In genomic region chr5:30870131-30870406, GRCm38 (mm10) we compare ENCODE assay signal across 7 mouse cellular contexts. TPM values are rescaled to one million over a fixed set of nuclear protein-coding genes. Genes with fewer than 3 reads are reported as not detected.
A peak's percentile ranks its signal among the peaks of the same experiment; 100 is the strongest.
DNase-seq lines count a peak whose midpoint lies in the region; ATAC-seq and TF ChIP-seq lines count a peak whose summit lies in the region.

No protein-coding gene starts in this region.

- H3K27ac ChIP-seq in lung, embryonic 14.5 days (ENCODE audit: low read depth), result peak overlapping the region; percentile 33; the same call in 1 of the 2 replicates
- no peak overlapping the region for H3K27ac ChIP-seq in embryonic fibroblast, embryonic 13.5 days (ENCODE audit: insufficient read depth, low read length)
- H3K27ac ChIP-seq in limb, embryonic 10.5 days, result peak overlapping the region; percentile 92
- H3K27ac ChIP-seq in neural tube, embryonic 15.5 days (replicated peaks), result peak overlapping the region; percentile 81

- ATAC-seq in lung, embryonic 14.5 days (ENCODE audit: insufficient read depth), result no peak
- no peak; the same call in 1 of the 2 replicates for ATAC-seq in neural tube, embryonic 15.5 days (ENCODE audit: low FRiP score)

- H3K27me3 ChIP-seq in lung, embryonic 14.5 days (ENCODE audit: insufficient read depth, low read length), result no peaks in the 10 kb centered on the region
- H3K27me3 ChIP-seq in limb, embryonic 10.5 days (ENCODE audit: low read depth, poor library complexity, severe bottlenecking), result no peaks in the 10 kb centered on the region
- H3K27me3 ChIP-seq in neural tube, embryonic 15.5 days (replicated peaks), result no peaks in the 10 kb centered on the region

- no peak for TF ChIP-seq CTCF in lung, embryonic 14.5 days (IDR thresholded peaks at IDR 0.05; ENCODE audit: low read depth)
- TF ChIP-seq CTCF in embryonic fibroblast, embryonic 13.5 days (IDR thresholded peaks at IDR 0.05; ENCODE audit: borderline replicate concordance, insufficient read depth, low read length), result no peak

- peak overlapping the region; percentile 92 for H3K9ac ChIP-seq in lung, embryonic 14.5 days
- H3K9ac ChIP-seq in neural tube, embryonic 15.5 days (replicated peaks), result peak overlapping the region; percentile 96

- no peak for DNase-seq in lung, embryonic 14.5 days
- no peak for DNase-seq in lung, adult 18-20 months
- DNase-seq in limb, embryonic 10.5 days (ENCODE audit: low spot score), result no peak
- DNase-seq in MN1 (ENCODE audit: low spot score), result no peak
- no peak for DNase-seq in frontal cortex, postnatal 14 days (ENCODE audit: low spot score in 2 of 2)

- H3K4me2 ChIP-seq in lung, embryonic 14.5 days, result peak overlapping the region; percentile 82
- peak overlapping the region; percentile 72 for H3K4me2 ChIP-seq in neural tube, embryonic 15.5 days

- 11% methylated on average over 2 of the region's 2 CpGs for WGBS in lung, embryonic 14.5 days
- WGBS in limb, embryonic 10.5 days, result 29% methylated on average over 2 of the region's 2 CpGs
- WGBS in neural tube, embryonic 15.5 days, result 30% methylated on average over 2 of the region's 2 CpGs

- peak overlapping the region; percentile 94 for H3K4me3 ChIP-seq in lung, embryonic 14.5 days (ENCODE audit: low read depth, low read length)
- H3K4me3 ChIP-seq in embryonic fibroblast, embryonic 13.5 days (ENCODE audit: insufficient read depth, low read length), result peak overlapping the region; percentile 99
- H3K4me3 ChIP-seq in limb, embryonic 10.5 days, result peak overlapping the region; percentile 92
- H3K4me3 ChIP-seq in neural tube, embryonic 15.5 days (replicated peaks), result peak overlapping the region; percentile 86

- peaks cover 44% of the 10 kb centered on the region for H3K36me3 ChIP-seq in lung, embryonic 14.5 days (ENCODE audit: insufficient read depth)
- H3K36me3 ChIP-seq in limb, embryonic 10.5 days, result peaks cover 49% of the 10 kb centered on the region
- peaks cover 62% of the 10 kb centered on the region for H3K36me3 ChIP-seq in neural tube, embryonic 15.5 days

- no peaks in the 10 kb centered on the region for H3K9me3 ChIP-seq in lung, embryonic 14.5 days (ENCODE audit: low read depth, low read length)
- no peaks in the 10 kb centered on the region for H3K9me3 ChIP-seq in limb, embryonic 10.5 days (replicated peaks)
- H3K9me3 ChIP-seq in neural tube, embryonic 15.5 days (replicated peaks), result no peaks in the 10 kb centered on the region

- H3K4me1 ChIP-seq in lung, embryonic 14.5 days (ENCODE audit: insufficient read depth), result no peaks in the 10 kb centered on the region
- H3K4me1 ChIP-seq in embryonic fibroblast, embryonic 13.5 days (ENCODE audit: control insufficient read depth, insufficient read depth, low read length), result no peaks in the 10 kb centered on the region
- H3K4me1 ChIP-seq in limb, embryonic 10.5 days, result peaks cover 15% of the 10 kb centered on the region
- peaks cover 29% of the 10 kb centered on the region for H3K4me1 ChIP-seq in neural tube, embryonic 15.5 days

- TF ChIP-seq POLR2A in embryonic fibroblast, embryonic 13.5 days (IDR thresholded peaks at IDR 0.05; ENCODE audit: low read depth, low read length), result no peak

RNA-seq across cellular contexts. Expression of gene Tmem214, which starts 2.3 kb away (rescaled TPM):
- polyA plus RNA-seq in lung, embryonic 14.5 days (2014; fragmentation: Nextera tagmentation; extraction: Ambion mirVana), result 72.3 and 72.5 TPM in 2 replicates
- 102 and 122 TPM in 2 replicates for polyA plus RNA-seq in embryonic fibroblast, embryonic 13.5 days (2011; ENCODE audit: insufficient read length, low read depth, missing spikeins)
- polyA plus RNA-seq in limb, embryonic 10.5 days (2016; fragmentation: Nextera tagmentation; extraction: Ambion mirVana), result 68.7 and 82.4 TPM in 2 replicates
- polyA plus RNA-seq in neural tube, embryonic 15.5 days (2015; fragmentation: Nextera tagmentation; extraction: Ambion mirVana), result 69.9 and 71.2 TPM in 2 replicates

RNA-seq across cellular contexts. Expression of gene Agbl5, which starts 18.4 kb away (rescaled TPM):
- 25.2 and 26.0 TPM in 2 replicates for polyA plus RNA-seq in lung, embryonic 14.5 days (2014; fragmentation: Nextera tagmentation; extraction: Ambion mirVana)
- polyA plus RNA-seq in embryonic fibroblast, embryonic 13.5 days (2011; ENCODE audit: insufficient read length, low read depth, missing spikeins), result 7.2 and 17.0 TPM in 2 replicates
- 20.4 and 29.9 TPM in 2 replicates for polyA plus RNA-seq in limb, embryonic 10.5 days (2016; fragmentation: Nextera tagmentation; extraction: Ambion mirVana)
- polyA plus RNA-seq in neural tube, embryonic 15.5 days (2015; fragmentation: Nextera tagmentation; extraction: Ambion mirVana), result 18.9 and 21.1 TPM in 2 replicates

RNA-seq across cellular contexts. Expression of gene Ost4, which starts 37.5 kb away (rescaled TPM):
- polyA plus RNA-seq in lung, embryonic 14.5 days (2014; fragmentation: Nextera tagmentation; extraction: Ambion mirVana), result 472 and 477 TPM in 2 replicates
- 335 and 354 TPM in 2 replicates for polyA plus RNA-seq in embryonic fibroblast, embryonic 13.5 days (2011; ENCODE audit: insufficient read length, low read depth, missing spikeins)
- polyA plus RNA-seq in limb, embryonic 10.5 days (2016; fragmentation: Nextera tagmentation; extraction: Ambion mirVana), result 403 and 414 TPM in 2 replicates
- 244 and 282 TPM in 2 replicates for polyA plus RNA-seq in neural tube, embryonic 15.5 days (2015; fragmentation: Nextera tagmentation; extraction: Ambion mirVana)

RNA-seq across cellular contexts. Expression of gene Emilin1, which starts 43.1 kb away (rescaled TPM):
- polyA plus RNA-seq in lung, embryonic 14.5 days (2014; fragmentation: Nextera tagmentation; extraction: Ambion mirVana), result 162 and 185 TPM in 2 replicates
- polyA plus RNA-seq in embryonic fibroblast, embryonic 13.5 days (2011; ENCODE audit: insufficient read length, low read depth, missing spikeins), result 85.9 and 98.0 TPM in 2 replicates
- polyA plus RNA-seq in limb, embryonic 10.5 days (2016; fragmentation: Nextera tagmentation; extraction: Ambion mirVana), result 202 and 241 TPM in 2 replicates
- polyA plus RNA-seq in neural tube, embryonic 15.5 days (2015; fragmentation: Nextera tagmentation; extraction: Ambion mirVana), result 24.5 and 52.1 TPM in 2 replicates

RNA-seq across cellular contexts. Expression of gene Khk, which starts 51.2 kb away (rescaled TPM):
- polyA plus RNA-seq in lung, embryonic 14.5 days (2014; fragmentation: Nextera tagmentation; extraction: Ambion mirVana), result 13.0 and 15.0 TPM in 2 replicates
- polyA plus RNA-seq in embryonic fibroblast, embryonic 13.5 days (2011; ENCODE audit: insufficient read length, low read depth, missing spikeins), result 11.4 and 12.4 TPM in 2 replicates
- 7.1 and 7.8 TPM in 2 replicates for polyA plus RNA-seq in limb, embryonic 10.5 days (2016; fragmentation: Nextera tagmentation; extraction: Ambion mirVana)
- polyA plus RNA-seq in neural tube, embryonic 15.5 days (2015; fragmentation: Nextera tagmentation; extraction: Ambion mirVana), result 12.7 and 17.0 TPM in 2 replicates
